Mouse (Mus musculus): Measurements from ENCODE around the gene Xlr3a. TPM values are rescaled to one million over a fixed set of nuclear protein-coding genes. Genes with fewer than 3 reads are reported as not detected.

Xlr3a gene
- polyA plus RNA-seq, 1 experiment from 2014 or later = 3.6 TPM

- Histone ChIP-seq H3K27ac (no peak overlapping the region), H3K4me3 (no peak overlapping the region), H3K9ac (no peak overlapping the region), H3K27me3 (no peaks in the 10 kb centered on the region), H3K4me2 (replicated peaks) (peak overlapping the region; percentile 21; the same call in 1 of the 2 replicates), H3K4me1 (no peaks in the 10 kb centered on the region), H3K36me3 (no peaks in the 10 kb centered on the region), H3K9me3 (no peaks in the 10 kb centered on the region)
- ATAC-seq (ENCODE audit: insufficient number of reproducible peaks, insufficient read depth, low FRiP score, low TSS enrichment) = peak; percentile 93
- 16% methylated on average over 14 of the region's 14 CpGs for whole genome bisulfite sequencing
These were observed 42.9 kb downstream of the Xlr3a start for GRCm38 (mm10) chrX:73053860-73054563.

DNA sequence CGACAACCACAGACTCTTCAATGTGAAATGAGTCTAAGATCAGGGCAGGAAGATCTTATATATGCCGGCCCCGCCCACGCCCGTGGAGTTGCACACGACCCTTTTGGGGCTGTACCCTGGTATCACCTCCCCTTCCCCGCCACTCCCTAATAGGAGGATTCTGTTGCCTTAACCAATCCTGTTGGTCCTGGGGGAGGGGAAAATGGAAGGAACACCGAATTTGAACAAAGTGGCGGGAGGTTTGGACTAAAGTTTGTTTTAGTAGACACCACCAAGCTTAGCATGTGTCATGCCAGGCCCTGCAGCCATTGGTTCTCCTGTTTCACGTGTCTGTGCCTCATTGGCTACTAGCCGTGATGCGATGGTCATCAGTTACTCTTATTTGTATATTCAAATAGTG, 57.2 kb downstream of the Xlr3a start:
- H3K4me3 ChIP-seq = no peak overlapping the region
- 83% methylated on average over 12 of the region's 12 CpGs for WGBS
- no peaks in the 10 kb centered on the region for H3K36me3 ChIP-seq
- no peaks in the 10 kb centered on the region for H3K4me1 ChIP-seq
- ATAC-seq (ENCODE audit: insufficient number of reproducible peaks, insufficient read depth, low FRiP score, low TSS enrichment) = no peak
- H3K27me3 ChIP-seq = 0 out of 2 replicates have a peak, but pooled peaks cover 5% of the 10 kb centered on the region
- no peak overlapping the region for H3K4me2 ChIP-seq (replicated peaks)
- no peak overlapping the region for H3K27ac ChIP-seq
- no peaks in the 10 kb centered on the region for H3K9me3 ChIP-seq
- H3K9ac ChIP-seq = no peak overlapping the region

GRCm38 (mm10) chrX:73038831-73039230, 58.1 kb downstream of the Xlr3a start:
- no peaks in the 10 kb centered on the region for H3K4me1 ChIP-seq
- no peak overlapping the region for H3K4me3 ChIP-seq
- 82% methylated on average over 8 of the region's 8 CpGs for WGBS
- no peak overlapping the region for H3K27ac ChIP-seq
- no peak overlapping the region for H3K9ac ChIP-seq
- no peaks in the 10 kb centered on the region for H3K9me3 ChIP-seq
- 0 out of 2 replicates have a peak, but pooled peaks cover 5% of the 10 kb centered on the region for H3K27me3 ChIP-seq
- no peaks in the 10 kb centered on the region for H3K36me3 ChIP-seq
- ATAC-seq (ENCODE audit: insufficient number of reproducible peaks, insufficient read depth, low FRiP score, low TSS enrichment) = no peak
- H3K4me2 ChIP-seq (replicated peaks) = no peak overlapping the region

DNA sequence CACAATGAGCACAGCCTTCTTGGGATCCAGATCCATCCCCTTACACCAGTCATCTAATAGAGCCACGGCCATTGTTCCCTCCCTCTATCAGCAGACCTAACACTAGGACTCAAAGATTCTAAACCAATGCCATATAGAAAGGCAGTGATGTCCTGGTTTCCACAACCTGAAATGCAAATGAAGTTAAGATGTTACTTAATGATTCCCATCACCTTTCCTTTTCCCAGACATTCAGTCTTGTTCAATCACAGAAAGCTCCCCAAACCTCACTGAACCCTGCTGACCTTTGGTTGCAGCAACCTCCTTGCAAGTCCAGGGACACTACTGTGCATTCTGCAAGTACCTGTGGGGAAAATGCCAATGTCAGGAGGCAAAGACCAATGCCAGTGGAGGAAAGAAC, 59.9 kb downstream of the Xlr3a start, which contains the start of gene Pnma5:
Pnma5 (minus strand) TSS at position 101 of the 400 bp plus-strand sequence.
- ATAC-seq (ENCODE audit: insufficient number of reproducible peaks, insufficient read depth, low FRiP score, low TSS enrichment) = no peak
- 79% methylated on average over 1 of the region's 1 CpGs for WGBS
- Histone ChIP-seq H3K9ac (no peak within 1 kb of the TSS), H3K36me3 (no peaks in the 10 kb centered on the region), H3K4me2 (replicated peaks) (no peak within 1 kb of the TSS), H3K4me1 (no peaks in the 10 kb centered on the region), H3K4me3 (no peak within 1 kb of the TSS), H3K27me3 (0 out of 2 replicates have a peak, but pooled peaks cover 5% of the 10 kb centered on the region), H3K9me3 (no peaks in the 10 kb centered on the region), H3K27ac (no peak within 1 kb of the TSS)

Other genes starting within 250 kb of the Xlr3a start
- gene Cetn2, start 178.7 kb downstream of the Xlr3a start, polyA plus RNA-seq (2016; fragmentation: Nextera tagmentation; extraction: Ambion mirVana) = 81.4 and 81.7 TPM in 2 replicates
- 24.5 and 26.2 TPM in 2 replicates for gene Nsdhl, start 178.5 kb downstream of the Xlr3a start, polyA plus RNA-seq (2016; fragmentation: Nextera tagmentation; extraction: Ambion mirVana)
- 11.3 TPM in 2 replicates for gene Zfp185, start 109.8 kb downstream of the Xlr3a start, polyA plus RNA-seq (2016; fragmentation: Nextera tagmentation; extraction: Ambion mirVana)
- 0.09 TPM in 1 of 2 replicates, not detected in the other for gene Pnma5, start 60.0 kb downstream of the Xlr3a start, polyA plus RNA-seq (2016; fragmentation: Nextera tagmentation; extraction: Ambion mirVana)
- gene Pnma3, start 32.3 kb downstream of the Xlr3a start, polyA plus RNA-seq (2016; fragmentation: Nextera tagmentation; extraction: Ambion mirVana) = 0.10 and 0.35 TPM in 2 replicates
- gene Xlr4a, start 14.6 kb downstream of the Xlr3a start, polyA plus RNA-seq (2016; fragmentation: Nextera tagmentation; extraction: Ambion mirVana) = 0.68 and 1.1 TPM in 2 replicates
- 0.05 and 0.18 TPM in 2 replicates for gene Gm14685, start 20.0 kb upstream of the Xlr3a start, polyA plus RNA-seq (2016; fragmentation: Nextera tagmentation; extraction: Ambion mirVana)
- not detected in 2 replicates for gene Xlr5b, start 51.7 kb upstream of the Xlr3a start, polyA plus RNA-seq (2016; fragmentation: Nextera tagmentation; extraction: Ambion mirVana)
- not detected in 2 replicates for gene DXBay18, start 52.4 kb upstream of the Xlr3a start, polyA plus RNA-seq (2016; fragmentation: Nextera tagmentation; extraction: Ambion mirVana)
- not detected in 2 replicates for gene Spin2d, start 79.9 kb upstream of the Xlr3a start, polyA plus RNA-seq (2016; fragmentation: Nextera tagmentation; extraction: Ambion mirVana)
- gene Xlr3b, start 95.1 kb upstream of the Xlr3a start, polyA plus RNA-seq (2016; fragmentation: Nextera tagmentation; extraction: Ambion mirVana) = 10.4 and 11.2 TPM in 2 replicates
- 0.64 and 0.69 TPM in 2 replicates for gene Xlr4b, start 117.2 kb upstream of the Xlr3a start, polyA plus RNA-seq (2016; fragmentation: Nextera tagmentation; extraction: Ambion mirVana)
- gene F8a, start 131.2 kb upstream of the Xlr3a start, polyA plus RNA-seq (2016; fragmentation: Nextera tagmentation; extraction: Ambion mirVana) = 11.6 and 11.8 TPM in 2 replicates
- 0.47 TPM in 1 of 2 replicates, not detected in the other for gene Xlr4c, start 146.0 kb upstream of the Xlr3a start, polyA plus RNA-seq (2016; fragmentation: Nextera tagmentation; extraction: Ambion mirVana)
- gene Xlr3c, start 168.3 kb upstream of the Xlr3a start, polyA plus RNA-seq (2016; fragmentation: Nextera tagmentation; extraction: Ambion mirVana) = not detected in 2 replicates
- gene Xlr5a, start 195.9 kb upstream of the Xlr3a start, polyA plus RNA-seq (2016; fragmentation: Nextera tagmentation; extraction: Ambion mirVana) = not detected in 2 replicates
- not detected in 2 replicates for gene Xlr5c, start 195.9 kb upstream of the Xlr3a start, polyA plus RNA-seq (2016; fragmentation: Nextera tagmentation; extraction: Ambion mirVana)
- gene Gm45015, start 239.7 kb upstream of the Xlr3a start, polyA plus RNA-seq (2016; fragmentation: Nextera tagmentation; extraction: Ambion mirVana) = not detected in 2 replicates
- 21.2 and 21.6 TPM in 2 replicates for gene Zfp275, start 245.5 kb upstream of the Xlr3a start, polyA plus RNA-seq (2016; fragmentation: Nextera tagmentation; extraction: Ambion mirVana)

Measured in embryonic facial prominence, embryonic 12.5 days (tissue).